In the genomic region with DNA sequence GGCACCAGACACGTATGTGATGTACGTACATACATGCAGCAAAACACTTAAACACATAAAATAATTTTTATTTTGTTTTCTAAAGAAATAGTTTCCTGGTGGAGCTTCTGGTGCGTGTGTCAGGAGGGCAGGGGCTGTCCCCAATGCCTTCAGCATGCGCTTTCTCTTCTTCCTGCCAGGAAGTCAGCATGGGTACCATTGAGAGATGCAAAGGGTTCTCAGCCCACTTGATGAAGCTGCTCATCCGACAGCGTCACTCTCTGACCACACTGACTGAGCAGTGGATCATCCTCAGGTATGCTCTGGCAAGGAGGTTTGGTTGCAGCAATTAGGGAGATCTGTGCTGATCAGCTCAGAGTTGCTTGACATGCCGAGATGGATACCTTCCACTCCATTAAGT, we compare ENCODE assay signal across 23 mouse cellular contexts.
"Had no signal": no experiment of that assay in that cellular context is flagged by ENCODE, and none has a peak within 500 bp of the region (broad histone marks: within the 10 kb centered on the region; RNA-seq: fewer than 3 reads in every experiment).

No protein-coding gene starts in this region.

- H3K9me3 ChIP-seq: kidney, embryonic 15.5 days; limb, embryonic 12.5 days; limb, embryonic 15.5 days; midbrain, embryonic 12.5 days; midbrain, embryonic 15.5 days; neural tube, embryonic 12.5 days; neural tube, embryonic 15.5 days had no signal

- H3K4me3 ChIP-seq: kidney, embryonic 15.5 days; limb, embryonic 12.5 days; limb, embryonic 15.5 days; midbrain, embryonic 12.5 days; midbrain, embryonic 15.5 days; neural tube, embryonic 12.5 days; neural tube, embryonic 15.5 days had no signal

- H3K27me3 ChIP-seq: kidney, embryonic 15.5 days; limb, embryonic 12.5 days; limb, embryonic 15.5 days; midbrain, embryonic 12.5 days; midbrain, embryonic 15.5 days; neural tube, embryonic 12.5 days; neural tube, embryonic 15.5 days had no signal

- H3K9ac ChIP-seq: kidney, embryonic 15.5 days; limb, embryonic 12.5 days; limb, embryonic 15.5 days; liver, embryonic 14.5 days; liver, postnatal 0 days; lung, embryonic 14.5 days; midbrain, embryonic 12.5 days; midbrain, embryonic 15.5 days; neural tube, embryonic 12.5 days; neural tube, embryonic 15.5 days had no signal

- H3K4me2 ChIP-seq: kidney, embryonic 15.5 days; limb, embryonic 12.5 days; limb, embryonic 15.5 days; liver, embryonic 11.5 days; lung, embryonic 14.5 days; midbrain, embryonic 12.5 days; midbrain, embryonic 15.5 days; neural tube, embryonic 12.5 days; neural tube, embryonic 15.5 days had no signal

- H3K4me1 ChIP-seq: kidney, embryonic 15.5 days; limb, embryonic 12.5 days; limb, embryonic 15.5 days; midbrain, embryonic 12.5 days; midbrain, embryonic 15.5 days; neural tube, embryonic 12.5 days; neural tube, embryonic 15.5 days had no signal

- H3K27ac ChIP-seq: kidney, embryonic 15.5 days; limb, embryonic 12.5 days; limb, embryonic 15.5 days; liver, embryonic 14.5 days; macrophage; midbrain, embryonic 12.5 days; midbrain, embryonic 15.5 days; neural tube, embryonic 12.5 days; neural tube, embryonic 15.5 days had no signal

- ATAC-seq: liver, postnatal 0 days; lung, postnatal 0 days; midbrain, embryonic 15.5 days had no signal

- DNase-seq: kidney, adult 8-10 months; kidney, postnatal 10 days; kidney, postnatal 36 days; left cerebral cortex, postnatal 4 days; liver, postnatal 0 days; lung, embryonic 14.5 days; right cerebral cortex, adult 18-20 months; right cerebral cortex, postnatal 14 days; right cerebral cortex, postnatal 4 days; thymus, adult 18-20 months; thymus, postnatal 14 days; thymus, postnatal 4 days had no signal
